Mouse (Mus musculus) myocyte (in vitro differentiated cells): ENCODE data around the gene Slc25a22.

ENCODE experiments used
- CEBPB ChIP-seq: IDR thresholded peaks from 2 replicates; pipeline ENCODE4 v1.6.1; 2011; ENCODE audit warnings: mild to moderate bottlenecking, moderate library complexity; ENCODE audit not compliant: poor library complexity, insufficient read depth, severe bottlenecking
- MYOG ChIP-seq, 3 experiments: IDR thresholded peaks; one replicate each; pipeline ENCODE4 v1.6.1; 2011; ENCODE audit warnings: control low read depth in 2 of 3, low read depth in 2 of 3, mild to moderate bottlenecking in 2 of 3; ENCODE audit not compliant: insufficient read length in 2 of 3, control insufficient read depth in 1 of 3, insufficient read depth in 1 of 3
- POLR2A ChIP-seq: IDR thresholded peaks from one replicate; pipeline ENCODE4 v1.6.1; 2011; ENCODE audit warnings: low read depth, mild to moderate bottlenecking, control low read depth, moderate library complexity; ENCODE audit not compliant: insufficient read length
- TCF3 ChIP-seq: IDR thresholded peaks from one replicate; pipeline ENCODE4 v1.6.1; 2011; ENCODE audit warnings: low read depth, control low read depth; ENCODE audit not compliant: insufficient read length

GRCm38 (mm10) chr7:141461521-141462332, 24.0 kb upstream of the Slc25a22 start:
- TF ChIP-seq MYOG (IDR thresholded peaks at IDR 0.05; ENCODE audit: control insufficient read depth in 1 of 3, insufficient read depth in 1 of 3, insufficient read length in 2 of 3, low read depth in 2 of 3) (no peak), POLR2A (no peak), TCF3 (no peak), CEBPB (no peak)
